Mouse (Mus musculus): Measurements from ENCODE around the gene Prss41.
A peak's percentile ranks its signal among the peaks of the same experiment; 100 is the strongest.
"Not testable (repeated sequence)": the region's sequence is repeated elsewhere in the genome, so short reads cannot be mapped to it uniquely, and the experiment has no call there.

Prss41 gene

GRCm38 (mm10) chr17:23843812-23844273 is at the start of gene Prss41, which contains the start of gene Prss32:
Gene Prss41 (minus strand): TSS chr17:23844172.
Gene Prss32 (plus strand): TSS chr17:23843855.
- DNase-seq (ENCODE audit: extremely low read depth, low read depth): peak; percentile 61

- DNase-seq (ENCODE audit: extremely low read depth, low read depth): not testable (repeated sequence)
Observed at GRCm38 (mm10) chr17:23880576-23880975, 36.6 kb upstream of the Prss41 start, which contains the start of the genes Dcpp1 and Dcpp2. Gene Dcpp1 (plus strand): TSS chr17:23880876. Gene Dcpp2 (plus strand): TSS chr17:23880880.

DNA sequence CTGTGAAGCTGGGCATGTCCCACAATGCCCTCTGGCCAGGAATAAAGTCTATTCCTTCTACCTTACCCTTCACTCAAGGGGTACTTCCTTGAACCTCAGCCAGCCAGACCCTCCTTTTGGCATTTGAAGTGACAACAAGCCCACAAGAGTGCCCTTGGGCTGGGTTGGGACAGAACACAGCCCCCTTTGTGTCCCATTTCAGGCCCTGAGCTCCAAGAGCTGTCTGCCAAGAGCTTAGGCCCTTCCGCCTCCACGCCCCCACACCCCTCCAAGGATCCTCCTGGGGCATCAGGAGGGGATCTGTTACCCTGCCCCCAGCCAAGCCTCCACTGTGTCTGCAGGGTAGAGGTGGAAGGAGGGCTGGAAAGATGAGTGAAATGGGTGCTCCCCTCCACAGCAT is 33.2 kb upstream of the Prss41 start:
- DNase-seq (ENCODE audit: extremely low read depth, low read depth): no peak

- DNase-seq (ENCODE audit: extremely low read depth, low read depth): no peak
Observed at GRCm38 (mm10) chr17:23876741-23877140, 32.8 kb upstream of the Prss41 start.

DNA sequence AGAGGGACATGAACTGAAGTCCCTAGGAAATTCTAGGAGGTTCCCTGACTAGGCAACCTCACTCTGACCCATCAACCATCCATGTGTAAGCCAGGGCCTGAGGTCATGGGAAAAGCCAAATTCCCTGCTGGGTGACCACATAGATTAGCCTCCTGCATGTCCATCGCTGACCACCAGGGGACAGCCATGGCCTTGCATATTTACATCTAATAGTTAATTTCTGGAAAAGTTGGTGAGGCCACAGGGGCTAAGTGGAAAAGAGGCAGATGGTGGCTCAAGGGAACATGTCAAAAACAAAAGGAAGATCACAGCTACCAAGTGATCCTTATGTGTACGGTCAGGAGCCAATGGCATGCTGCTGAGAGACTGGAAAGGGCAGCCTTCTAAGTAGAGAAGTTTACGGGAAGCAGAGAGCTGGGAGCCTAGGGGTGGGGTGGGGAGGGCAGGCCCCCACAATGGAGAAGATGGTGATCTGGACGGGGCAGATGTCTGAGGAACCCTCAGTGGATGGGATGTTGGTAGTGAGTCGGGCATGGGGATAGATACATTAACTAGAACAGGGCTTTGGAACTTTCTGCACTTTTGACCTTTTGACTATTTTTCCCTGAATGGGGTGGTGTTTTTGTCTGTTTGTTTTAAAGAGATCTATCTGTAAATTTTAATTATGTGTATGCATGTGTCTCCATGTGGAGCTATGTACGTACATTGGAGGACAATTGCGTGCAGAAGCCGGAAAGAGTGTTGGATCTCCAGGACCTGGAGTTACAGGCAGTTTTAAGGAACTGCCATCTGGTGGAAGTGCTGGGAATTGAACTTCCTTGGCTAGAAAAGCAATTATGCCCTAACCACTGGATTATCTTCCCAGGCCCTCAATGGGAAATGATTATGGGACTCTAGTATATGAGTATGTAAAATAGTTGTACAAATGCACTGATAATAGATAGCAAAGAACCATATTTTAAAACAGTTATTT is 30.2 kb upstream of the Prss41 start:
- peak; percentile 12 for DNase-seq (ENCODE audit: extremely low read depth, low read depth)

GRCm38 (mm10) chr17:23868513-23868912 is 24.5 kb upstream of the Prss41 start:
- DNase-seq (ENCODE audit: extremely low read depth, low read depth): no peak

DNA sequence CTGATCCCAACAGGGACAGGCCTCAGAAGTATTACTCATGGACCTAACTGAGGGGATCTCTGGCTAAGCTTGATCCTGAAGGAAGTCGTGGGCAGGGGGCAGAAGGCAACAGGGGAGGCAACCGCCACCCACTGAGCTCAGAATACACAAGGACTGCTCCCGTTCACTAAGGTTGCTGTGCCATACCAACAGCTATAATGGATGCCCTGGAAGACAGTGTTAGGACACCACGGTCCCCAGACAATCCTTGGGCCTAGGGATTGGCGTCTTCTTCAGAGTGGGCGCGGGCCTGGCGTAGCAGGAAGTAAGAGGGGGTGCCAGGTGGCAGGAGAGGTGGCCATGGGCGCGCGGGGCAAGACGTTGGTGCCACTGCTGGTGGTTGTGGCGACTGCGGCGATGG is 23.8 kb upstream of the Prss41 start, which contains the start of gene Prss21:
TSS of gene Prss21 (plus strand) at position 301 of the 400 bp plus-strand sequence.
- DNase-seq (ENCODE audit: extremely low read depth, low read depth): no peak

DNA sequence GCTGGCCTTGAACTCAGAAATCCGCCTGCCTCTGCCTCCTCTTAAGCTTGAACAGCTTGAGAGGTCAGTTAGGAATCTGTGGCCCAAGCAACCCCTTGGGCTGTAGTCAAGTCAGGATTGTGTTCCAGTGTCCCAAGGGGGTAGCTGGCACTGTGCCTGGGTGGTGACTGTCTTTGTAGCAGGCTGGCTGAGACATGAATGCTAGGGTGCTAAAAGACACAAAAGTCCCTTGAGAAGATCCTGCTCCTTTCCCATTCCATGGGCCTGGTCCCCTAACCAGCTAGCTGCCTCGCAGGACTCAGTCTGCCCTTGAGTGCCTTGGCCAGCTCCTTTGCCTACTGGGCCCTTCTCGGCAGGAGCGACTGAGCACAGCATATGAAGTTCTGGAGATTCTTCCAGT is 19.0 kb upstream of the Prss41 start:
- DNase-seq (ENCODE audit: extremely low read depth, low read depth): no peak

GRCm38 (mm10) chr17:23857913-23858312 is 13.9 kb upstream of the Prss41 start:
- no peak for DNase-seq (ENCODE audit: extremely low read depth, low read depth)

GRCm38 (mm10) chr17:23857193-23857592 is 13.2 kb upstream of the Prss41 start:
- DNase-seq (ENCODE audit: extremely low read depth, low read depth): no peak

GRCm38 (mm10) chr17:23854229-23854765 is 10.3 kb upstream of the Prss41 start:
- no peak for DNase-seq (ENCODE audit: extremely low read depth, low read depth)

DNA sequence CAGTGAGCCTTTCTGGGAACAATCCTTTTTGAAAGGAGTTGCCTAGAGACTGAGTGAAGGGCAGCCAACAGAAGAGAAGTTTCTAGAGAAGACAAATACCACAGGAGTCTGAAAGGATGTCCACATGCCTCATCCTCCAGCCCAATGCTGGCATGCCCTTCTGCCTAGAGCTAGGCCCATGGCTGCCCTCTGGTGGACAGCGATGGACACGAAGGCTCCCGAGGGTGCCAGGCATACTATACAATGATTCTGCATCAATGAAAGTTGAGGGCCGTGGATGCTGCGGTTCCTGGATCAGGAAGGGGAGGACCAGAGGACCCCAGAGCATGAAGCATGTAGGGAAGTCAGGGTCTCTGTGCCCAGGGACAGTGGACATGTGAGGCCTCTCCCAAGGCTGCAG is 9.3 kb upstream of the Prss41 start:
- DNase-seq (ENCODE audit: extremely low read depth, low read depth): peak; percentile 12

DNA sequence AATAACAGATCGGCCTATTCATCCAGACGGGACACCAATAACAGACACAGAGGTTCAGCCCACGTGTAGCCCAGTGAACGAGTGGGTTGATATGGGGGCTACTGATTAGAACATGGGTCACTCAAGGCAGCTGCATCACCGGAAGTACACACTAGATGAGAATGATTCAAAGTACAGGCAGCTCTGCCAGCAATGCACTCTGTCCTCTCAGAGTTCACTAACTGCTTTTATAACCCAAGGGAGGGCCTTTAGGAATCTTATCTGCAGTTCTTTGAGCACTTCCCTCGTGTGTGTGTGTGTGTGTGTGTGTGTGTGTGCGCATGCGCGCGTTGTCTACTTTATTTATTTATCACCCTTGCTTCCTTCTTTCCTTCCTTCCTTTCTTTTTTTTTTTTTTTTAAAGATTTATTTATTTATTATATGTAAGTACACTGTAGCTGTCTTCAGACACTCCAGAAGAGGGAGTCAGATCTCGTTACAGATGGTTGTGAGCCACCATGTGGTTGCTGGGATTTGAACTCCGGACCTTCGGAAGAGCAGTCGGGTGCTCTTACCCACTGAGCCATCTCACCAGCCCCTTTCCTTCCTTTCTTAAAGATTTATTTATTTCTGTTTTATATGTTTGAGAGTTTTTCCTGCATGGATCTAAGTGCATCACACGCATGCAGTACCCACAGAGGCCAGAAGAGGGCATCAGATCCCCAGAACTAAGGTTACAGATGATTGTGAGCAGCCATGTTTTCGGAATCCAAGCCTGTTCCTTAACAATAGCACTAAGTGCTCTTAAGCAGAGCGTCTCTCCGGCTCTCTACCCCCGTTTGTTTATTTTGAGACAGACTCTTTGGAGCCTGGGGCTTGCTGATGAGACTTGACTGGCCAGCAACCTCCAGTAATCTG is 7.1 kb upstream of the Prss41 start:
- DNase-seq (ENCODE audit: extremely low read depth, low read depth): peak; percentile 70

GRCm38 (mm10) chr17:23850028-23850427 is 6.1 kb upstream of the Prss41 start:
- DNase-seq (ENCODE audit: extremely low read depth, low read depth): no peak

DNA sequence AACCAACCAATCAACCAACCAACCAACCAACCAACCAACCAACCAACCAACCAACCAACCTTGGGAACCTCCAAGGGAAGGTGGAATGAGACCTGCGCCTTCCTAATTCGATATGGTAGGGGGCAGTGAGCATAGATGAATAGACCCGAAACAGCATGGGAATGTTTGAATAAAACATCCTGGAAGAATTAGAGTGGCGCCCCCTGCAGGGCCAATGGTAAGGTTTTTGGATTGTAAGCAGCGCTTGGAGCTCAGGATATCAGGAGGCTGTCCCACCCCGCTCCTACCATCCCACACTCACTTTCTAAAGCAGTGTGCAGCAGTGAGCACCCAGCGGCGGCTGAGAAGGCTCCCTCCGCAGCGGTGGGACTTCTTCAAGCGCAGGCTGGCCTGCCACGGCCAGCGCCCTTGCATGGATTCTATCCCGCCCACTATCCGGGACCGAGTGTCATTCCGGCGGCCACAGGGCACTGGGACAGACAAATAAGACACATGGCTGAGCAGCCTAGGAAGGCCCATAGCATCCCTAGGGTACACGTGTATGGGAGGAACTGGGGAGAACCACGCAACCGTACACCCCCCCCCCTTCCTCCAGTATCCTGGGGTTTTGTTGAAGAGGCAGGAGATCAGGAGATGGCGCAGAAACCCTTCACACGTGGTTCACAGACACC is 696 bp downstream of the Prss41 start:
- DNase-seq (ENCODE audit: extremely low read depth, low read depth): peak; percentile 46

- peak; percentile 71 for DNase-seq (ENCODE audit: extremely low read depth, low read depth)
Observed at GRCm38 (mm10) chr17:23841145-23841544, 2.8 kb downstream of the Prss41 start.

DNA sequence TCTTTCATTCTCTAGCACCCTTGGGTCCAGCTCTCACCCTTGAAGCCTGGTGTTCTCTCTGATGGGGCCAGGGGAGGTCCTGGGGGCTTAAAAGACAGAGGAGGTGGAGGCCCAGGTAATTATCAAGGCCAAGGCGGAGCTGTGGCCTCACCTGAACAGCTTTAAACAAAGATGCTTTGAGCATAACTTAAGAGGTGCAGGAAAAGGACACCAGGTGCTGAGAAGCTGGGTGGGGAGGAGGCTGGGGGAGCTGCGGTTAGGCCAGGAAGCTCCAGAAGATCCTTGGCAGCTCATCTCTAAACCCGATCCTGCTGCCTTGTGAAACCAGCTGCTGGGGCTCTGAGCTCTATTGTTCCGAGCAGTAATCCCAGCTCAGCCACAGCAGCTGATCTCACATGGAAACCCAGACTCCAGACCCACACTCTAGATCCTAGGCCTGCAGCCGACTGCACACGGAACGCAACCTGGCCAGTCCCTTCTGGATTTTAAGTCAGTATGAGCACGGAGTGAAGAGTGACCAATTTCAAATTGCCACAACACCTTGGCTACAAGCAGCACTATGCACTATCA is 7.9 kb downstream of the Prss41 start, which contains the start of gene Prss33:
TSS of gene Prss33 (minus strand) at position 51 of the 570 bp plus-strand sequence.
- DNase-seq (ENCODE audit: extremely low read depth, low read depth): no peak

GRCm38 (mm10) chr17:23831201-23831600 is 12.8 kb downstream of the Prss41 start:
- DNase-seq (ENCODE audit: extremely low read depth, low read depth): no peak

- peak; percentile 76 for DNase-seq (ENCODE audit: extremely low read depth, low read depth)
Observed at GRCm38 (mm10) chr17:23829064-23829619, 14.8 kb downstream of the Prss41 start, which contains the start of gene Elob. Gene Elob (minus strand): TSS chr17:23829136.

All from MEL-GATA-1-ER (cell line).